Mouse (Mus musculus) forebrain, embryonic 10.5 days (tissue): Measurements from ENCODE around the gene Pick1. TPM values are rescaled to one million over a fixed set of nuclear protein-coding genes. Genes with fewer than 3 reads are reported as not detected.

Experiments used
- DNase-seq: peaks from one replicate; pipeline ENCODE4 v3.0.0-alpha.2; 2017; ENCODE audit warnings: low spot score; ENCODE audit errors: extremely low spot score
- H3K27ac ChIP-seq: fragments of 300-500 bp; sonication (generic); 2 replicates; pipeline ENCODE4 v1.5.1; 2016; ENCODE audit warnings: mild to moderate bottlenecking
- H3K27me3 ChIP-seq: fragments of 300-500 bp; sonication (generic); 2 replicates; pipeline ENCODE4 v1.6.1; 2016; ENCODE audit warnings: mild to moderate bottlenecking; ENCODE audit not compliant: poor library complexity, severe bottlenecking
- H3K36me3 ChIP-seq: fragments of 300-500 bp; sonication (generic); replicated peaks from 2 replicates; pipeline ENCODE4 v1.6.1; 2016; ENCODE audit warnings: mild to moderate bottlenecking, moderate library complexity
- H3K4me1 ChIP-seq: fragments of 300-500 bp; sonication (generic); 2 replicates; pipeline ENCODE4 v1.6.1; 2016
- H3K4me3 ChIP-seq: fragments of 300-500 bp; sonication (generic); 2 replicates; pipeline ENCODE4 v1.5.1; 2016; ENCODE audit warnings: mild to moderate bottlenecking, moderate library complexity
- H3K9me3 ChIP-seq: fragments of 300-500 bp; sonication (generic); 2 replicates; pipeline ENCODE4 v1.6.1; 2016; ENCODE audit warnings: mild to moderate bottlenecking, moderate library complexity
- WGBS: fragments of 180-500 bp; shearing (Covaris S2); methylation state at CpG from one replicate; pipeline ENCODE4 v1.1.7; 2016; 5-methylcytosine and 5-hydroxymethylcytosine counted together
- polyA plus RNA-seq: library from polyadenylated mRNA; unstranded; fragments of >200 nt; fragmentation: Nextera tagmentation; extraction: Ambion mirVana; gene quantifications from 2 replicates; pipeline ENCODE4 v1.2.1, GENCODE M21; 2016

Gene Pick1
- polyA plus RNA-seq, 1 experiment from 2014 or later, result 47.8 TPM

DNA sequence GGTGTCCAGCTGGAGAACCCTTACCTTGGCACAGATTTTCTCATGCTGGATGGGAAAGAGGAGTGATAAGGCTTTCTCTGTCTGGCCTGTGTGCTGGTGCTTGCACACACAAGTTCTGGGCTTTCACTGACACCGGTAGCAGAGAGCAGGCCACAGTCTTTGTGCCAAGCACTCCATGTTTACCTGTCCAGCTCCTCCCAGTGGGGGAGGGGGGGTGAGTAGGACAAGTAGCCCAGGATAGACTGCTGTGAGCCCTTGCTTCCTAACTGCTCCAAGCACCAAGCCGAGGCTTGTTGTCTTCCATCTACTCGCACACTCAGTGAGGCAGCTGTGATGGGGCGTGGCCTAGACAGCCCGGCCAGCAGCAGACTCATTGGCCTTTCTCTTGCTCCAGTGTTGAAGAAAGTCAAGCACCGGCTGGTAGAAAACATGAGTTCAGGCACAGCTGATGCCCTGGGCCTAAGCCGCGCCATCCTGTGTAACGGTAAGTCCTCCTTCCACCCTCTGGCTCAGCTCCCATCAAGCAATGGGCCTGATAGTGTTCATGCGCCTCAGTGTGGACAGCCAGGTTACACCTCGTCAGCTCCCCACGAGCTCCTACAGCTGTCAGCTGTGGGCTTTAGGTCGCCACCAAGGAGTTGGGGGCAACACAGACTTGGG lies 13.7 kb downstream of the Pick1 start:
- peaks cover 90% of the 10 kb centered on the region for H3K36me3 ChIP-seq
- H3K27ac ChIP-seq, result no peak overlapping the region
- peaks cover 18% of the 10 kb centered on the region for H3K4me1 ChIP-seq
- no peak overlapping the region for H3K4me3 ChIP-seq
- WGBS, result 74% methylated on average over 13 of the region's 13 CpGs
- no peaks in the 10 kb centered on the region for H3K27me3 ChIP-seq
- no peak for DNase-seq
- no peaks in the 10 kb centered on the region for H3K9me3 ChIP-seq

DNA sequence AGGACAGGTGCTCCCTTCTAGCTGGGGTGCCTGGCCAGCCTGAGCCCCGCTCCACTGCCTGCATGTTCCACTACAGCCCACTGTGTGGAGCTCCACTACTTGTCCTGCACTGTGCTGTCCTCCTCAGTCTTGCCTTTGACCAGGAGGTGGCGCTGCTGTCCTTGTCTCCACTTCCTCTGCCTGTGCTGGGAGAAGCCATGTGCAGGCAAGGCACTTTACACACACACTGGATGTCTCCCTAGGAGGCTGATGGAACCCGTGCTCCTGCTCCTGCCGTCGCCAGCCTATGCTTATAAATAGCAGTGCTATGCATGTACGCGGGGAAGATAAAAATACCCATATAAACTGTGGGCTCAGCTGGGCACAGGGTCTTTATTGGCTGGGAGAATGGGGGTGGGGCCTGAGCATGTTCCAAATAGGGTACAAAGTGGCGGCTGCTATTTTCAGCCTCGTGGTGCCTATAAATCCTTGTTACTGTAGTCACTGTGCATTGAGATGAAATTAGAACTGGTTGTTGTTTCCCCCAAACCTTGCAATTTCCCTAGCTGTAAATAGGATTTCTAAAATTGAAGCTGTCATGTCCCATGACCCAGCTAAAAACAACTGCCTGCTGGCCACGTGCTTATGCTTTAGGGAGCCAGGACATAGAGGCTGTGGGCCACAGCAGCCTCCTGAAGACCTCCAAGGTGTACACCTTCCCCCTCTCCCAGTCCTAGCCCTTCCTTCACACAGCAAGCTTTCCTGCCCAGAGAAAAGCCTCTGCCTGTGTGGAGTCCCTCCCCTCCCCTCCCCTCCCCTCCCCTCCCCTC lies 14.5 kb downstream of the Pick1 start:
- peaks cover 18% of the 10 kb centered on the region for H3K4me1 ChIP-seq
- H3K27ac ChIP-seq, result peak overlapping the region; percentile 61
- peaks cover 90% of the 10 kb centered on the region for H3K36me3 ChIP-seq
- H3K4me3 ChIP-seq, result no peak overlapping the region
- DNase-seq, result peak; percentile 95
- H3K9me3 ChIP-seq, result no peaks in the 10 kb centered on the region
- WGBS, result 28% methylated on average over 10 of the region's 10 CpGs
- H3K27me3 ChIP-seq, result 0 out of 2 replicates have a peak, but pooled peaks cover 3% of the 10 kb centered on the region

DNA sequence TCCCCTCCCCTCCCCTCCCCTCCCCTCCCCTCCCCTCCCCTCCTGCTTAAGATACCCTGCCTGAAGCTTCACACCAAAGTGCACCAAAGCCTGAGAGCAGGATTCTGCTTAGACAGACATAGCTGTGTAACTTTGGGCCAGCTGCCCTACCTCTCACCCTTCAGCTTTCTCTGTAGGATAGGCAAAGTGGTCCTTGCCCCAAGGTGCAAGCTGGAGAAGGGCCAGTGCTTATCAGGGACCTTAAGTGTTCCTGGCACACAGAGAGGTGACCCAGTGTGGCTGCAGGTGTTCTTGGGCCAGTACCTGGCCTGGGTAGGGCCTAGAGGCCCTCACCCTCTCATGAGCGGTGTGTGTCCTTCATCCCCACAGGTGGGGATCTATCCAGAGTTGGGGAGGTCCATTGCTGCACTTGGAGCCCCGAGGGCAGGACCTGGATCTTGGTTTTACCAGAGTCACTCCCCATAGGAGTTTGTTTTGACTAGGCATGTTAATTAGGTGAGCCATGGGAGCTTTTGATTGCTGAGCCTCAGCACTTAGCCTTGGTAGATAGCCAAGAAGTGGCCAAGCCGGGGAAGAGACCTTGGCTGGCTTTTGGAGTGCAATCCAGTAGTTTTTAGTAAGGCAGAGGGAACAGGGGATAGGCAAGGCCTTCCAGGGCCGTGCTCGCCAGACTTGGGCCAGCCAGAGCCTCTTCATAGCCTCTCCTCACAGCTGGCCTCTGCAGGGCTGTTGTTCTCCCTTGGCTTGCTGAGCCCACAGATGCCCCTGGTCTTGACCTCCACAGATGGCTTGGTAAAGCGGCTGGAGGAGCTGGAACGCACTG lies 15.3 kb downstream of the Pick1 start:
- Histone ChIP-seq H3K36me3 (peaks cover 90% of the 10 kb centered on the region), H3K4me3 (no peak overlapping the region), H3K4me1 (peaks cover 18% of the 10 kb centered on the region), H3K9me3 (no peaks in the 10 kb centered on the region), H3K27ac (peak overlapping the region; percentile 44; the same call in 1 of the 2 replicates), H3K27me3 (0 out of 2 replicates have a peak, but pooled peaks cover 8% of the 10 kb centered on the region)
- DNase-seq, result no peak
- whole genome bisulfite sequencing, result 80% methylated on average over 7 of the region's 7 CpGs

DNA sequence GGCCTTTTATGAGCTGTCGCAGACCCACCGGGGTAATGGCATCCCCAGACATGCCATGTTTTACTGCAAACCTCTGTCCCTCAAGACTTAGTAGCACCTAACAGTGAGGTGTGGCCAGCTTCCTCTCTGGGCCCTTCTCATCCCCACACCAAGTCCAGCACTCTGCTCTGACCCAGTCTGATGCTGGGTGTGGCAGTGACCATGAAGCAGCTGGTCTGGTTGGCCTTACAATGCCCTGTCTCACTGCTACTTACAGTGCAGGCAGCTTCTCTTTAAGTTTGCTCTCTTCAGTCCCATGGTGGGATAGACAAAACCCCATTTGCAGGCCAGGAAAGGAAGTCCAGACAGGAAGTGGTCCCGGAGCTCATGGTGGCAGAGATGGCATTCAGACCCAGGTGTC lies 16.3 kb downstream of the Pick1 start:
- no peak overlapping the region for H3K4me3 ChIP-seq
- DNase-seq, result no peak
- H3K27ac ChIP-seq, result 0 out of 2 replicates have a peak overlapping the region, but pooled peaks have one; percentile 20
- WGBS, result 97% methylated on average over 3 of the region's 3 CpGs
- no peaks in the 10 kb centered on the region for H3K9me3 ChIP-seq
- peaks cover 17% of the 10 kb centered on the region for H3K27me3 ChIP-seq
- H3K36me3 ChIP-seq, result peaks cover 83% of the 10 kb centered on the region
- H3K4me1 ChIP-seq, result peaks cover 18% of the 10 kb centered on the region

DNA sequence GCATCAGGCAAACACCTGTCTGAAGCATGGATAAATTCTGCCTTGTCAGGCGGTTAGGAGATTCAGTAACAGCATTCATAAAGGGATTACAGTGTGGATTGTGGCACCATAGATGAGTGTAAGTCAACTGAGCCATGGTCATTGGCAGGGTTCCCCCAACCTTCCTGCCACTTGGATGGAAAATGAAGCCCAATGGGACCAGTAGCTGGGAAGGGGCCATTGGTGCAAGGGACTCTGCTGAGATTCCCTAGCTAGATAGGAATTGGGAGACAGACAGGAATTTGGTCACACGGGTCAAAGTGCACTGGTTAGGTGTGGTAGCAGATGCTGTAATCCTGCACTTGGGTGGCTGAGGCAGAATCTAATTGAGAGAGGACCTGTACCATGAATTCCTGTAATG lies 21.3 kb downstream of the Pick1 start:
- H3K9me3 ChIP-seq, result no peaks in the 10 kb centered on the region
- no peak overlapping the region for H3K27ac ChIP-seq
- no peak overlapping the region for H3K4me3 ChIP-seq
- WGBS, result 82% methylated on average over 2 of the region's 2 CpGs
- peaks cover 66% of the 10 kb centered on the region for H3K27me3 ChIP-seq
- DNase-seq, result no peak
- peaks cover 20% of the 10 kb centered on the region for H3K4me1 ChIP-seq
- peaks cover 42% of the 10 kb centered on the region for H3K36me3 ChIP-seq

DNA sequence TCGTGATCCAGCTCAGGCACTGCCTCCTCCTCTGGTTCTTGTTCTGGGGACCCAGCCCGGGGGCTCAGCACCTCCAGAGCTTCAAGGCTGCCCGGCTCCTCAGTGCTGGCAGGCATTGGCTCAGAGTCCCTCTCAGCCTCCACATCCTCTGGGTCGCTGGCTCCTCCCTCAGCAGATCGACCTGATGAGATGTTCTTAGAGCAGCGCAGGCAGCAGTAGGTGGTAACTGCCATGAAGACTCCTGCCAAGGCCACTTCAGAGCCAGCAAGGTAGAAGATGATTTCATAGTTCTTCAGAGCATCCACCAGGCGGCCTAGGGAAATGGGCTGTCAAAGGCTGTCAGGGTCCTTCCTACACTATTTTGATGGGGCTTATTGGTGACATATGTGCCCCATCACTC lies 22.2 kb downstream of the Pick1 start:
- 62% methylated on average over 7 of the region's 7 CpGs for WGBS
- Histone ChIP-seq H3K36me3 (peaks cover 33% of the 10 kb centered on the region), H3K9me3 (no peaks in the 10 kb centered on the region), H3K4me1 (peaks cover 20% of the 10 kb centered on the region), H3K27ac (no peak overlapping the region), H3K4me3 (peak overlapping the region; percentile 51; the same call in 1 of the 2 replicates), H3K27me3 (peaks cover 71% of the 10 kb centered on the region)
- no peak for DNase-seq

DNA sequence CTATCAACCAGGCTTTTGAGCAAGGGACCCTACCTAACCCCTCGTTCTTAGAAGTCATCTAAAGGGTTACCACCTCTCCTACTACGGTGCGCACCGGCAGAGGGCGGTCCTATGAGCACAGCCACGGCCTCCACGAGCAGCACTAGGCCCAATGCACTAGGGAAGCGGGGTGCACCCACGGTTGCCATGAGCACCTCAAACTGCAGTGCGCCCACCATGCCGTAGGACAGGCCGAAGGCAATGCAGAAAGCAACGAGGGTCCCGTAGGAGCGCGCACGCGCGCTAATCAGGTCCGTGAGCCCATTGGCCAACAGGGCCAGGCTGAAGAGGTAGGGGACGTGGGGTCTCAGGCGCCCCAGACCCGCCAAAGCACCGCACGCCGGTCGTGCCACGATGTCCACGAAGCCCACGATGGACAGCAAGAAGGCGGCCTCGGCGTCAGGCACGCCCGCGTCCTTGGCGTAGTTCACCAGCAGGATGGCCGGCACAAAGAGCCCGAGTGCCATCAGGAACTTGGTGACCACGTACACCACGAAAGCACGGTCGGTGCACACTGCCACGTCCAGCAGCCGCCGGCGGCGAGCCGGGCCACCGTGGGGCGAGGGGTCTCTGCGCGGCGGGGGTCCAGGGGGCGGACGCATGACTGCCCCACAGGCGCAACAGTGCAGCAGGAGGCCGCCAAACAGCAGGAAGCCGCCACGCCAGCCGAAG lies 23.0 kb downstream of the Pick1 start:
- DNase-seq, result peak; percentile 56
- H3K27ac ChIP-seq, result peak overlapping the region; percentile 80
- 4% methylated on average over 61 of the region's 61 CpGs for WGBS
- H3K9me3 ChIP-seq, result no peaks in the 10 kb centered on the region
- H3K27me3 ChIP-seq, result peaks cover 71% of the 10 kb centered on the region
- H3K36me3 ChIP-seq, result peaks cover 25% of the 10 kb centered on the region
- peak overlapping the region; percentile 51 for H3K4me3 ChIP-seq
- H3K4me1 ChIP-seq, result peaks cover 20% of the 10 kb centered on the region

DNA sequence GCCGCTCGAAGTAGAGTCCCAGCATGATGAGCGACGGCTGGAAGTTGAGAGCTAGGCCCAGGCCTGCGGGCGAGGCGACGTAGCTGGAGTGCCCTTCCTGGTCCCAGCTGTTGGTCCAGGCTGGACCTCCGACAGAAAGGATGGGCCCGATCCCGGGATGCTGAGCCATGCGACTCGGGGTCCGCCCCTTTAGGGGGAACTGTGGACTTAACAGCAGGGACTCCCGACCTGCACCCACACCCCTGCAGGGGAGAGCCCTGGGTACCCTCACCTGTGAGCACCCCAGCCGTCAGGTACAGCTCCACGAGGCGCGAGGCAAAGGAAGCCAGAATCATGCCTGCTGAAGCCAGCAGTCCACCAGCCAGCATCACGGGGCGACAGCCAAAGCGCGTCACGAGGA lies 23.6 kb downstream of the Pick1 start:
- peaks cover 71% of the 10 kb centered on the region for H3K27me3 ChIP-seq
- peak overlapping the region; percentile 51 for H3K4me3 ChIP-seq
- no peak for DNase-seq
- no peaks in the 10 kb centered on the region for H3K9me3 ChIP-seq
- H3K27ac ChIP-seq, result peak overlapping the region; percentile 80
- peaks cover 20% of the 10 kb centered on the region for H3K4me1 ChIP-seq
- peaks cover 21% of the 10 kb centered on the region for H3K36me3 ChIP-seq
- 35% methylated on average over 24 of the region's 24 CpGs for WGBS

DNA sequence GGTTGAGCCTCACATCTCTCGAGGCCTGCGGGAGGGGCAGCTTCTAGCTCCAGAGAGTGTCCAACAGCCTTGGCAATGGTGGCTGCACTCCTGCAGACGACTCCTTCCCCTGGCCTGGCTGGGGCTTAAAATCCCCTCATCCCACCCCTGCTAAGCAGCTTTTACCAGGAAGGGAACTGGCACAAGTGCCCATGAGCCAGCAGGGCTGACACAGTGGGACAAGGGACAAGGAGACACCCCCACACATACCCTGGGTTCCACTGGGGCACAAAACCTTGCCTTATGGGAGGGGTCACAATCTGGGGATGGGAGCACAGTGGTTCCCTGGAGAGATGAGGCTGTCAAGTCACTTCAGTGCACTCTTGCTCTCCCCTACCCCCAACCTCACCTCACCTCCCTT lies 25.7 kb downstream of the Pick1 start, which contains the start of gene Slc16a8:
Gene Slc16a8, minus strand, starts transcription at position 101 of the 400 bp plus-strand sequence.
- DNase-seq, result no peak
- peaks cover 79% of the 10 kb centered on the region for H3K27me3 ChIP-seq
- H3K9me3 ChIP-seq, result no peaks in the 10 kb centered on the region
- 0 out of 2 replicates have a peak, but pooled peaks cover 1% of the 10 kb centered on the region for H3K36me3 ChIP-seq
- H3K4me1 ChIP-seq, result peaks cover 27% of the 10 kb centered on the region
- WGBS, result 24% methylated on average over 3 of the region's 3 CpGs
- no peak within 1 kb of the TSS for H3K27ac ChIP-seq
- no peak within 1 kb of the TSS for H3K4me3 ChIP-seq

DNA sequence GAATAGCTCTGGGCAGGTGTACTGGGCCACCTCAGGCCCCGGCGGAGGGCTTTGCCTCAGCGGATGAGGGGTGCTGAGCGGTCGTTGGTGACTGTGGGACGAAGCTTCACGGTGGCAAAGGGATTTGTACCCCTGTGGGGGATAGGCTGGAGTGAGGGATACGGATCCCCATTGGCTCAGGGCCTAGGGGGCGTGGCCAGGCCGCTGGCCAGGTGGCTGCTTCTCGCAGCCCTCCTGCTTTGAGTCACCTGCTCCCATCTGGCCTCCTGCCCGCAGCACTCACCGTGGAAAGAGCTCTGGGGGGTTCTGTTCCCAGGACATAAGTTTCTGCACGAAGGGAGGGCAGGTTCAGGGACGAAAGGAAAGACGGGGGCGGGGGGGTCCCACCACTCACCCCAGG lies 29.5 kb downstream of the Pick1 start:
- no peak overlapping the region for H3K27ac ChIP-seq
- peaks cover 34% of the 10 kb centered on the region for H3K4me1 ChIP-seq
- no peaks in the 10 kb centered on the region for H3K9me3 ChIP-seq
- no peak for DNase-seq
- H3K4me3 ChIP-seq, result no peak overlapping the region
- H3K36me3 ChIP-seq, result no peaks in the 10 kb centered on the region
- H3K27me3 ChIP-seq, result peaks cover 79% of the 10 kb centered on the region
- WGBS, result 39% methylated on average over 17 of the region's 17 CpGs

DNA sequence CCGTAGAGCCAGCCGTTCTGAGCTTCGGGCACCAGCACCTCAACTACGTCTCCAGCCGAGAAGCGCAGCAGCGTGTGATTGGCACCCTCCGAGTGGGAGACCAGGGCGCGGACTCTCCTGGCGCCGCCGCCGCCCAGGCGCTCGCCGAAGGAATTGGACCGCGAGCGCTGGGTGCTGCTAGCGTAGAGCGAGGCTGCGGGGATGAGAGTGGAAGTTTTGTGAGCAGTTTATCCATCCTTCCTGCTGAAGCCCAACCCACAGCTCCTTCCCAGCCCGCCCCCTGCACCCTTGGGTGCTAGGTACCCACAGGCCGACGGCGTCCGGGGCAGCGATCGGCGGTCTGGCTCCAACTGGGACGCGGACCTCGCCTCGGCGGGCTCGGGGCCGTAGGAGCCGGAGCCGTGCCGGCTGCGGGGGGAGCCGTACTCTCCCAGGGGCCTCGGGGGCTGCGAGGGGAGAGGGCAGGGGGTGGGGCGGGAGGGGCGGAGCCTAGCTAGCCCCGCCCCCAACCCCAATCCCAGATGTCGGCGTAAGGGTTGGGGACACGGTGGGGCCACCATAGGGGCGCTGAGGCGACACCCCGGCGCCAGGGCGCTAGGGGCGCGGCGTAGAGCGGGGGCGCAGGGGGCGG lies 32.2 kb downstream of the Pick1 start:
- Histone ChIP-seq H3K36me3 (no peaks in the 10 kb centered on the region), H3K4me3 (peak overlapping the region; percentile 84), H3K4me1 (peaks cover 28% of the 10 kb centered on the region), H3K9me3 (no peaks in the 10 kb centered on the region), H3K27ac (peak overlapping the region; percentile 83), H3K27me3 (peaks cover 73% of the 10 kb centered on the region)
- WGBS, result 1% methylated on average over 62 of the region's 62 CpGs
- DNase-seq, result peak; percentile 41
